Mouse (Mus musculus) MEL (cell line): Measurements from ENCODE around the gene Camk1d. TPM values are rescaled to one million over a fixed set of nuclear protein-coding genes. Genes with fewer than 3 reads are reported as not detected.

Experiments used
- DNase-seq: peaks from one replicate; pipeline ENCODE4 v3.0.0; 2011; ENCODE audit warnings: low read depth, low spot score
- H3K27ac ChIP-seq: 2 replicates; pipeline ENCODE4 v1.5.1; 2012; ENCODE audit warnings: low read depth, mild to moderate bottlenecking, control low read depth, low read length, moderate library complexity; ENCODE audit not compliant: control insufficient read depth
- H3K27me3 ChIP-seq, 2 experiments: fragments of 150-350 bp in 1 of 2; sonication (generic) in 1 of 2; 2 replicates each; pipeline ENCODE4 v1.6.1; 2012; ENCODE audit warnings: low read length in 2 of 2, mild to moderate bottlenecking in 2 of 2, improper control_type of control experiment in 1 of 2, moderate library complexity in 1 of 2; ENCODE audit not compliant: insufficient read depth in 2 of 2, control insufficient read depth in 1 of 2
- H3K36me3 ChIP-seq, 2 experiments: 2 replicates each; pipeline ENCODE4 v1.6.1; 2012 to 2014; ENCODE audit warnings: low read length in 2 of 2, improper control_type of control experiment in 1 of 2, inconsistent platforms in 1 of 2, mild to moderate bottlenecking in 1 of 2; ENCODE audit not compliant: insufficient read depth in 2 of 2, control insufficient read depth in 1 of 2
- H3K4me1 ChIP-seq, 2 experiments: fragments of 150-350 bp in 1 of 2; sonication (generic) in 1 of 2; 2 replicates each; pipeline ENCODE4 v1.6.1; 2012; ENCODE audit warnings: low read length in 2 of 2, improper control_type of control experiment in 1 of 2, mild to moderate bottlenecking in 1 of 2; ENCODE audit not compliant: insufficient read depth in 2 of 2, control insufficient read depth in 1 of 2
- H3K4me3 ChIP-seq, 2 experiments: fragments of 150-350 bp in 1 of 2; sonication (generic) in 1 of 2; 2 replicates each; pipeline ENCODE4 v1.5.1; 2012; ENCODE audit warnings: low read depth in 2 of 2, low read length in 2 of 2, mild to moderate bottlenecking in 2 of 2, moderate library complexity in 2 of 2, control low read depth in 1 of 2, improper control_type of control experiment in 1 of 2; ENCODE audit not compliant: control insufficient read depth in 1 of 2, insufficient read depth in 1 of 2
- H3K79me2 ChIP-seq: 2 replicates; pipeline ENCODE4 v1.6.1; 2012; ENCODE audit warnings: mild to moderate bottlenecking, low read length, moderate library complexity; ENCODE audit not compliant: control insufficient read depth, poor library complexity, insufficient read depth
- H3K9ac ChIP-seq: 2 replicates; pipeline ENCODE4 v1.6.1; 2012; ENCODE audit warnings: low read depth, mild to moderate bottlenecking, control low read depth, low read length, moderate library complexity; ENCODE audit not compliant: control insufficient read depth, poor library complexity, severe bottlenecking
- H3K9me3 ChIP-seq: fragments of 150-350 bp; sonication (generic); replicated peaks from 2 replicates; pipeline ENCODE4 v1.6.1; 2012; ENCODE audit warnings: mild to moderate bottlenecking, low read length, improper control_type of control experiment, moderate library complexity; ENCODE audit not compliant: insufficient read depth
- BHLHE40 ChIP-seq: IDR thresholded peaks from 2 replicates; pipeline ENCODE4 v1.6.1; 2012; ENCODE audit warnings: low read depth, mild to moderate bottlenecking, inconsistent platforms, low read length, improper control_type of control experiment, borderline replicate concordance
- CHD1 ChIP-seq: IDR thresholded peaks from 2 replicates; pipeline ENCODE4 v1.6.1; 2012; ENCODE audit warnings: low read depth, mild to moderate bottlenecking, inconsistent platforms, low read length, improper control_type of control experiment
- CTCF ChIP-seq, 3 experiments: IDR thresholded peaks in 2 of 3; conservative IDR thresholded peaks in 1 of 3; 2 replicates each; pipeline ENCODE4 v1.5.1; 2011 to 2012; ENCODE audit warnings: low read length in 3 of 3, low read depth in 2 of 3, mild to moderate bottlenecking in 2 of 3, improper control_type of control experiment in 1 of 3, inconsistent platforms in 1 of 3, mixed read lengths in 1 of 3, moderate library complexity in 1 of 3; ENCODE audit not compliant: control insufficient read depth in 1 of 3, insufficient read depth in 1 of 3, poor library complexity in 1 of 3, severe bottlenecking in 1 of 3
- EP300 ChIP-seq, 2 experiments: IDR thresholded peaks; 2 replicates each; pipeline ENCODE4 v1.6.1; 2011; ENCODE audit warnings: improper control_type of control experiment in 2 of 2, low read length in 2 of 2, low read depth in 1 of 2, mild to moderate bottlenecking in 1 of 2
- ETS1 ChIP-seq: IDR thresholded peaks from 2 replicates; pipeline ENCODE4 v1.6.1; 2012; ENCODE audit warnings: low read depth, mild to moderate bottlenecking, inconsistent platforms, low read length, improper control_type of control experiment, moderate library complexity
- GABPA ChIP-seq: IDR thresholded peaks from 2 replicates; pipeline ENCODE4 v1.6.1; 2012; ENCODE audit warnings: low read depth, mild to moderate bottlenecking, inconsistent platforms, low read length, improper control_type of control experiment, moderate library complexity
- GATA1 ChIP-seq: IDR thresholded peaks from 2 replicates; pipeline ENCODE4 v1.6.1; 2011; ENCODE audit warnings: low read depth, low read length, improper control_type of control experiment
- MAFK ChIP-seq: IDR thresholded peaks from 2 replicates; pipeline ENCODE4 v1.6.1; 2011; ENCODE audit warnings: low read depth, mild to moderate bottlenecking, low read length, improper control_type of control experiment, borderline replicate concordance
- MYC ChIP-seq: IDR thresholded peaks from 2 replicates; pipeline ENCODE4 v1.6.1; 2011; ENCODE audit warnings: low read depth, mild to moderate bottlenecking, low read length, improper control_type of control experiment, moderate library complexity
- NELFE ChIP-seq: IDR thresholded peaks from 2 replicates; pipeline ENCODE4 v1.6.1; 2011; ENCODE audit warnings: low read depth, low read length, improper control_type of control experiment
- POLR2A ChIP-seq, 2 experiments: IDR thresholded peaks; 2 replicates each; pipeline ENCODE4 v1.6.1; 2011 to 2012; ENCODE audit warnings: low read length in 2 of 2, mild to moderate bottlenecking in 2 of 2, control low read depth in 1 of 2, improper control_type of control experiment in 1 of 2, low read depth in 1 of 2, moderate library complexity in 1 of 2; ENCODE audit not compliant: control insufficient read depth in 1 of 2, insufficient read depth in 1 of 2, poor library complexity in 1 of 2
- POLR2AphosphoS5 ChIP-seq: IDR thresholded peaks from 2 replicates; pipeline ENCODE4 v1.6.1; 2012; ENCODE audit warnings: low read depth, borderline replicate concordance, mild to moderate bottlenecking, inconsistent platforms, low read length, moderate library complexity, mixed read lengths
- SIN3A ChIP-seq: IDR thresholded peaks from 2 replicates; pipeline ENCODE4 v1.6.1; 2012; ENCODE audit warnings: low read length, improper control_type of control experiment, inconsistent platforms
- TAL1 ChIP-seq: IDR thresholded peaks from 2 replicates; pipeline ENCODE4 v1.6.1; 2012; ENCODE audit warnings: mild to moderate bottlenecking, inconsistent platforms, low read length, moderate library complexity, mixed read lengths
- USF2 ChIP-seq, 2 experiments: IDR thresholded peaks; 2 replicates each; pipeline ENCODE4 v1.6.1; 2011 to 2012; ENCODE audit warnings: improper control_type of control experiment in 2 of 2, low read length in 2 of 2, borderline replicate concordance in 1 of 2, inconsistent platforms in 1 of 2, low read depth in 1 of 2, mild to moderate bottlenecking in 1 of 2; ENCODE audit not compliant: insufficient read depth in 1 of 2
- ZKSCAN1 ChIP-seq: IDR thresholded peaks from 2 replicates; pipeline ENCODE4 v1.6.1; 2012; ENCODE audit warnings: low read depth, mild to moderate bottlenecking, inconsistent platforms, low read length, improper control_type of control experiment, moderate library complexity
- ZMIZ1 ChIP-seq: IDR thresholded peaks from 2 replicates; pipeline ENCODE4 v1.6.1; 2012; ENCODE audit warnings: low read depth, mild to moderate bottlenecking, inconsistent platforms, low read length, improper control_type of control experiment, moderate library complexity
- ZNF384 ChIP-seq: IDR thresholded peaks from 2 replicates; pipeline ENCODE4 v1.6.1; 2012; ENCODE audit warnings: low read depth, mild to moderate bottlenecking, inconsistent platforms, low read length, improper control_type of control experiment
- polyA plus RNA-seq, 2 experiments: library from polyadenylated mRNA; stranded (reverse) in 1 of 2; unstranded in 1 of 2; fragments of >175 nt in 1 of 2; fragments of >200 nt in 1 of 2; gene quantifications; 2 replicates each; pipeline versions ENCODE4 v1.2.1 to v1.2.4; 2012; ENCODE audit warnings: low replicate concordance in 2 of 2, low read depth in 1 of 2; ENCODE audit not compliant: insufficient read length in 2 of 2, insufficient read depth in 1 of 2, missing spikeins in 1 of 2
- total RNA-seq: library from RNA; depleted of rRNA; stranded (reverse); fragments of 300-350 nt; gene quantifications from 2 replicates; pipeline ENCODE4 v1.2.3, GENCODE M21; 2012

The Camk1d gene
- total and polyA plus RNA-seq, 3 experiments, result 2.9 to 4.4 TPM; not detected in 1

DNA sequence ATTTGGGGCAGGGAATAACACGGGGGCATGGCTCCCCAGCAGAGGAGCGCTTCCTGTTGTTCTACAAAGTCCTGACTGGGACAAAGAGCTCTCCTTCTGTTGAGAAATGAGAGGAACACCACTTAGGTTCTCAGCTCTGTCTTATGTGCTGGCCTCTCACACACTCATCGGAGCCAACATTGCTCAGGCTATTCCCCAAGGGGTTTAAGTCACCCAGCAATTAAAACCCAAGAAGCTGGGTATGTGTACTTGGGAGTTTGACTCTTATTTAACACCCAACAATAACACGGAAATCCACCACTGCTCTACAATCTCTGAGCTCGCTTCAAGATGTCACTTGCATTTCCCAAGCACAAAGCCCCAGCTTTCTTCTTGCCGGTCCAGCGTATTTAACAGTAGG, 15.6 kb upstream of the Camk1d start:
- H3K9ac ChIP-seq, result no peak overlapping the region
- no peaks in the 10 kb centered on the region for H3K79me2 ChIP-seq
- no peak overlapping the region for H3K27ac ChIP-seq
- DNase-seq, result no peak
- no peaks in the 10 kb centered on the region for H3K4me1 ChIP-seq
- TF ChIP-seq MYC (no peak), NELFE (no peak), CHD1 (no peak), GABPA (no peak)
- no peaks in the 10 kb centered on the region for H3K27me3 ChIP-seq
- no peaks in the 10 kb centered on the region for H3K36me3 ChIP-seq
- H3K9me3 ChIP-seq, result no peaks in the 10 kb centered on the region
- no peak overlapping the region for H3K4me3 ChIP-seq

- no peaks in the 10 kb centered on the region for H3K4me1 ChIP-seq
- H3K27ac ChIP-seq, result no peak overlapping the region
- H3K9ac ChIP-seq, result no peak overlapping the region
- TF ChIP-seq POLR2A (IDR thresholded peaks at IDR 0.05; ENCODE audit: control insufficient read depth in 1 of 2, insufficient read depth in 1 of 2, low read depth in 1 of 2, low read length in 2 of 2, poor library complexity in 1 of 2) (no peak), USF2 (IDR thresholded peaks at IDR 0.05; ENCODE audit: borderline replicate concordance in 1 of 2, insufficient read depth in 1 of 2, low read depth in 1 of 2, low read length in 2 of 2) (no peak), BHLHE40 (no peak), CTCF (IDR thresholded peaks at IDR 0.05 in 2 of 3, conservative IDR thresholded peaks at IDR 0.05 in 1 of 3; ENCODE audit: control insufficient read depth in 1 of 3, insufficient read depth in 1 of 3, low read depth in 2 of 3, low read length in 3 of 3, poor library complexity in 1 of 3, severe bottlenecking in 1 of 3) (no peak), TAL1 (no peak), GATA1 (no peak), POLR2AphosphoS5 (no peak), MAFK (no peak), CHD1 (no peak), EP300 (IDR thresholded peaks at IDR 0.05; ENCODE audit: low read depth in 1 of 2, low read length in 2 of 2) (no peak), ETS1 (no peak), ZNF384 (no peak), ZMIZ1 (no peak), MYC (no peak), SIN3A (no peak), ZKSCAN1 (no peak)
- H3K79me2 ChIP-seq, result no peaks in the 10 kb centered on the region
- no peaks in the 10 kb centered on the region for H3K9me3 ChIP-seq
- H3K36me3 ChIP-seq, result no peaks in the 10 kb centered on the region
- H3K4me3 ChIP-seq, result no peak overlapping the region
- H3K27me3 ChIP-seq, result no peaks in the 10 kb centered on the region
- DNase-seq, result no peak
Measured at GRCm38 (mm10) chr2:5725028-5725701, 10.8 kb upstream of the Camk1d start.
